ENCODE assay signal across 14 mouse cellular contexts in genomic region chr14:67568896-67569743, GRCm38 (mm10).
DNase-seq lines count a peak whose midpoint lies in the region; ATAC-seq lines count a peak whose summit lies in the region.
"Had no signal": no experiment of that assay in that cellular context is flagged by ENCODE, and none has a peak within 500 bp of the region (broad histone marks: within the 10 kb centered on the region; RNA-seq: fewer than 3 reads in every experiment).

No protein-coding gene starts in this region.

- H3K9ac ChIP-seq in kidney, embryonic 15.5 days = no peak overlapping the region
- no peak overlapping the region for H3K9ac ChIP-seq in forebrain, embryonic 14.5 days (ENCODE audit: low read length)
- H3K9ac ChIP-seq in neural tube, embryonic 13.5 days = 0 out of 2 replicates have a peak overlapping the region, but pooled peaks have one; percentile 26

- WGBS in kidney, embryonic 15.5 days = 21% methylated on average over 22 of the region's 22 CpGs
- WGBS in forebrain, embryonic 14.5 days = 12% methylated on average over 22 of the region's 22 CpGs
- 20% methylated on average over 22 of the region's 22 CpGs for WGBS in limb, embryonic 10.5 days
- WGBS in neural tube, embryonic 13.5 days = 18% methylated on average over 22 of the region's 22 CpGs

- H3K9me3 ChIP-seq in kidney, embryonic 15.5 days (replicated peaks) = no peaks in the 10 kb centered on the region
- no peaks in the 10 kb centered on the region for H3K9me3 ChIP-seq in forebrain, embryonic 14.5 days (replicated peaks; ENCODE audit: control insufficient read depth, low read length)
- H3K9me3 ChIP-seq in limb, embryonic 10.5 days (replicated peaks) = no peaks in the 10 kb centered on the region
- no peaks in the 10 kb centered on the region for H3K9me3 ChIP-seq in neural tube, embryonic 13.5 days

- no peak overlapping the region for H3K4me3 ChIP-seq in kidney, embryonic 15.5 days (replicated peaks)
- no peak overlapping the region for H3K4me3 ChIP-seq in forebrain, embryonic 14.5 days (ENCODE audit: low read depth, low read length)
- H3K4me3 ChIP-seq in limb, embryonic 10.5 days = peak overlapping the region; percentile 31
- H3K4me3 ChIP-seq in neural tube, embryonic 13.5 days = no peak overlapping the region
- H3K4me3 ChIP-seq: heart, adult 2 months had no signal

- no peak for ATAC-seq in kidney, embryonic 15.5 days (replicated peaks; ENCODE audit: low FRiP score)
- ATAC-seq in forebrain, embryonic 14.5 days = no peak; the same call in 1 of the 2 replicates
- ATAC-seq in neural tube, embryonic 13.5 days (ENCODE audit: low read depth) = no peak
- ATAC-seq: activated CD4-positive, CD25-positive, alpha-beta regulatory T cell, adult 4 months; inflammation-experienced regulatory T-cells, adult 6 months had no signal

- peaks cover 22% of the 10 kb centered on the region for H3K4me1 ChIP-seq in kidney, embryonic 15.5 days
- H3K4me1 ChIP-seq in forebrain, embryonic 14.5 days (ENCODE audit: control insufficient read depth, insufficient read depth, low read length) = peaks cover 5% of the 10 kb centered on the region
- H3K4me1 ChIP-seq in limb, embryonic 10.5 days = peaks cover 66% of the 10 kb centered on the region
- H3K4me1 ChIP-seq in neural tube, embryonic 13.5 days (replicated peaks) = peaks cover 26% of the 10 kb centered on the region

- peak overlapping the region; percentile 32 for H3K4me2 ChIP-seq in kidney, embryonic 15.5 days
- H3K4me2 ChIP-seq in forebrain, embryonic 14.5 days (ENCODE audit: low read length) = peak overlapping the region; percentile 12; the same call in 1 of the 2 replicates
- H3K4me2 ChIP-seq in neural tube, embryonic 13.5 days = peak overlapping the region; percentile 36

- DNase-seq in kidney, adult 11 months = no peak
- DNase-seq in forebrain, embryonic 14.5 days (ENCODE audit: low spot score) = peak; percentile 53
- peak; percentile 85 for DNase-seq in limb, embryonic 10.5 days (ENCODE audit: low spot score)
- no peak for DNase-seq in gastrocnemius, postnatal 4 days (ENCODE audit: low spot score in 2 of 2)
- DNase-seq in c-Kit-positive CD71-positive TER-119-positive erythroid progenitor cells, embryonic 14.5 days (ENCODE audit: low spot score) = no peak
- DNase-seq in heart, postnatal 4 days = no peak
- DNase-seq: cerebellum, postnatal 25 days; heart, adult 2 months; lung, postnatal 14 days had no signal

- peaks cover 28% of the 10 kb centered on the region for H3K27me3 ChIP-seq in kidney, embryonic 15.5 days
- H3K27me3 ChIP-seq in forebrain, embryonic 14.5 days (replicated peaks; ENCODE audit: control insufficient read depth, insufficient read depth, low read length) = 0 out of 2 replicates have a peak, but pooled peaks cover 5% of the 10 kb centered on the region
- H3K27me3 ChIP-seq in limb, embryonic 10.5 days (ENCODE audit: low read depth, poor library complexity, severe bottlenecking) = peaks cover 56% of the 10 kb centered on the region
- H3K27me3 ChIP-seq in neural tube, embryonic 13.5 days = peaks cover 52% of the 10 kb centered on the region

- no peaks in the 10 kb centered on the region for H3K36me3 ChIP-seq in kidney, embryonic 15.5 days
- no peaks in the 10 kb centered on the region for H3K36me3 ChIP-seq in forebrain, embryonic 14.5 days (ENCODE audit: control insufficient read depth, insufficient read depth, low read length)
- H3K36me3 ChIP-seq in limb, embryonic 10.5 days = no peaks in the 10 kb centered on the region
- H3K36me3 ChIP-seq in neural tube, embryonic 13.5 days = no peaks in the 10 kb centered on the region
- H3K36me3 ChIP-seq: G1E had no signal

- no peak overlapping the region for H3K27ac ChIP-seq in kidney, embryonic 15.5 days
- H3K27ac ChIP-seq in forebrain, embryonic 14.5 days (ENCODE audit: low read depth, low read length) = no peak overlapping the region
- peak overlapping the region; percentile 75 for H3K27ac ChIP-seq in limb, embryonic 10.5 days
- H3K27ac ChIP-seq in neural tube, embryonic 13.5 days (replicated peaks) = no peak overlapping the region
- H3K27ac ChIP-seq: heart, adult 2 months had no signal

Comparison
In these comparisons a context has a peak if more than half of its experiments do, and no peak if none do; other contexts are left out.
1. DNase-seq: peak in forebrain, embryonic 14.5 days (single experiment) and limb, embryonic 10.5 days (single experiment); none in kidney, adult 11 months (single experiment), gastrocnemius, postnatal 4 days (0 of 2), c-Kit-positive CD71-positive TER-119-positive erythroid progenitor cells, embryonic 14.5 days (single experiment) and heart, postnatal 4 days (single experiment).
2. Peak in every context shown above with its lines, with median percentiles within 50 percentile points of each other: H3K4me2 ChIP-seq.